Mouse (Mus musculus) spleen, embryonic (tissue): ENCODE data around the gene Thsd7b.
"Not testable (repeated sequence)": the region's sequence is repeated elsewhere in the genome, so short reads cannot be mapped to it uniquely, and the experiment has no call there.

Experiments
- CTCF ChIA-PET: fragments of 350-600 bp; sonication (Branson Sonifier 250); formaldehyde crosslinking; loops from one replicate; lab custom pipeline; 2022; lab: Charles Lee

Gene Thsd7b

DNA sequence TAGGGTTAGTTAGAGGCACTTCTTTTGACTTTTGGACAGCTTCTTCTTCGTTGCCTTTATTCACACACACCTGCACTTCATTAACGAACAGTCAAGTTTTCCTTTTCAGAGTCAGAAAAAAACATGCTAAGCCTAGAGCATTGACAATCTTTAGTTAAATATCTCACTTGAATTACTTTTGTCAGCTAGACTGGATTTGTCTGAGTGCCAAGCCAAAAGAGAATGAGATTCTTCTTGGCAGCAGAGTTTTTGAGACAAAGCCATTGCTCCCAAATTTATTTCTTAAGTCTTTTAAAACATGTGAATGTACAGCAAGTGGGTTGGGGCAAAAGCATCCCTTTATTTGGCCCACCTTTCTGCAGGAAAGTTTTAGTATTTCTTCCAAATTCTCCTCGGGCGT is 362.0 kb downstream of the Thsd7b start:
- CTCF ChIA-PET, result no interaction called here

DNA sequence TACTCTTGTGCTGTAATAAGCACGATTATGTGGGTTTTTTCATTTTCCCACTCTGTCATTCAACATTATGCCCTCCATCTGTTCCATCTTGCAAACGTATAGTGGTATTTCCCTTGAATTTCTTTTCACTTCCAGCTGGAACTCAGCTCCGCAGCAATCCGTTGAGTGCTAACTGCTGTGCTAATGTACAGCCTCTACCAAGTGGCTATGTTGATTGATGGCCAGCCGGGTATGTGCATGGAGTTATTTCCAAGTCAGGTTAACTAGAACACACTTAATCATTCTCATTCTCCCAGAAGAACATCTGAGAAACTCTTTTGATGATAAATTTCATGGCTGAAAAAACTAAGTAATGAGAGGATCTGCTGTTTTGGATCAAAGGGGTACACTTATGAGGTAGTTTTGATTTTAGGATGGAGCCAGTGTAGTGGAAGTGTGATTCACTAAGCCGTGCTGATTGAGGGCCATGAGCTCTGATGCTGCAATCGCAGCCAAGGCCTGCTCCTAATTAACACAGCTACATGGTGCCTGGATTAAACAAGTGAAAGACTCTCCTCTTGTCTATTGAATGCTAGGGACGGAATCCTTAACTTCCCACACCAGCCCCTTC is 371.3 kb downstream of the Thsd7b start:
- CTCF ChIA-PET, result no interaction called here

- CTCF ChIA-PET, result not testable (repeated sequence)
Measured at GRCm38 (mm10) chr1:129651448-129651847, 378.3 kb downstream of the Thsd7b start.

DNA sequence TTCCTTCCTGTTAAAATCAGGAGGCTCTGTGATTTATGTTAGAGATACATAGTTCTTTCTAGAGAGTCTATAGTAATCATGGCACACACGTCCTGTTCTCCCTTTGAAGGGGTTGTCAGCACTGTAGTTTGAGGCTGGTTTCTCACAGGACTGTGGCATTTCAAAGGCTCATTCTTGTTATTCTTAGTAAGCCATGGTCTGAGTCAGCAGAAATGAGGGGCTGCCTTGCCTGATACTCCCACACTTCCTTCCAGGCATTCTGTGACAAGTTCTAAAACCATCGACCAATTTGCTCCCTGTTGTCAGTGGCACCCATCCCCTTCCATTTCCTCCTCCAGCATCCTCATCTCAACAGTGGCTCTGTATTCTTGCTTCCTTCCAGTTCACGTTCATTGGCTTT is 384.9 kb downstream of the Thsd7b start:
- CTCF ChIA-PET, result no interaction called here

- CTCF ChIA-PET, result no interaction called here
Measured at GRCm38 (mm10) chr1:129675878-129676277, 402.8 kb downstream of the Thsd7b start.

- CTCF ChIA-PET, result no interaction called here
Measured at GRCm38 (mm10) chr1:129678851-129679250, 405.7 kb downstream of the Thsd7b start.

DNA sequence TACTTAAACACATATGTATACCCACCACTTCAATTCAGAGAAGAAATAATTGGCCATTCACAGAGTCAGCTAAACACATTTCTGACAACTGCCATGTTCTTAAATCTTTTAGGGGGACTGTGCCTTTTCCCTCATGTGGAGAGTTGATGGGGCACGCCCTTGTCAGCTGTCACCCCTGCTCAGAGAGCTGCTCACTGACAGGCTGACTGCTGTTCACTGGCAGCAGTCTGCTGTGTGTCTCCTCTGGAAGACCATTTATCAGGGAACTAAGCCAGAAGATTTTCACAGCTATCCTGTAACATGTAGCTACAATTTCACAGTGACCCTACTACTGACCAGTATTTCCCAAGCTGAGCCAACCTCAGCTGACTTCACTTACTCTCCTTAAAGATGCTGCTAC is 432.6 kb downstream of the Thsd7b start:
- CTCF ChIA-PET, result no interaction called here

GRCm38 (mm10) chr1:129712706-129713105 is 439.6 kb downstream of the Thsd7b start:
- CTCF ChIA-PET, result no interaction called here

DNA sequence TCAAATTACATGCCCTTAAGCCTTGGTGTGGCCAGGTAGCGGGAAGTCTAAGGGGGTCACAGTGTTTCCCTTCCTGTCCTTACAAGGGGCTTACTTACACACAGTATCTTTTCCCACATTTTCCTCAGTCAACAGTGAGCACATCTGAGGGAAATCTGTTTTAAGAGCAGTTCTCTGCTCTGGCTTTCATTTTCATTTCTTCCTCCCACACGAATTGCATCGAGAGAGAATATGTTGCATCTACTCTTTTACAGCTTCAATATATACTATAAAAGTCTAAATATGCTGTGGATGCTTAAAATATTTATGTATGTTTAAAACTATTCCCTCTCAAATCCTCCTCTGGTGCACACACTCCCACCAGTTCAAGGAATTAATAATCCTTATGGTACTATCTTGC is 440.5 kb downstream of the Thsd7b start:
- CTCF ChIA-PET, result no interaction called here

GRCm38 (mm10) chr1:129719592-129719991 is 446.5 kb downstream of the Thsd7b start:
- CTCF ChIA-PET, result no interaction called here

DNA sequence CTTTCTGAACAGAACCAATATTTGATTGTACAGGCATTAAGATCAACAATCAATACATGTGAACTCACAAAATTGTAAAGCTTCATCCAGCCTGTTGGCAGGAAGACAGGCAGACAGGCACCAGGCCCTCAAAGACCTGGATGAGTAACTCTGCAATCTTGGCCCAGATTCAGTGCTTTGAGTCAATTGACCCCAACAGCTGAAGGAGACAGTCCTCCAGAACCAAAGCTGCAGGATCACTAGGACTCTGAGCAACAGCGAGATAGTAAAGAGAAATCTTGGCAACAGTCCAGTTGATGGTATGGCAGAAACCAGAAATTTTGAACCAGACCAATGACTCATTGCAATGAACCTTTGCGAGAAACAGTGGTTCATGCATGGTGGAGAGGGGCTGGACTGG is 458.9 kb downstream of the Thsd7b start:
- CTCF ChIA-PET, result no interaction called here

- CTCF ChIA-PET, result no interaction called here
Measured at GRCm38 (mm10) chr1:129747595-129747994, 474.5 kb downstream of the Thsd7b start.

- CTCF ChIA-PET, result no interaction called here
Measured at GRCm38 (mm10) chr1:129756548-129757240, 483.6 kb downstream of the Thsd7b start.

DNA sequence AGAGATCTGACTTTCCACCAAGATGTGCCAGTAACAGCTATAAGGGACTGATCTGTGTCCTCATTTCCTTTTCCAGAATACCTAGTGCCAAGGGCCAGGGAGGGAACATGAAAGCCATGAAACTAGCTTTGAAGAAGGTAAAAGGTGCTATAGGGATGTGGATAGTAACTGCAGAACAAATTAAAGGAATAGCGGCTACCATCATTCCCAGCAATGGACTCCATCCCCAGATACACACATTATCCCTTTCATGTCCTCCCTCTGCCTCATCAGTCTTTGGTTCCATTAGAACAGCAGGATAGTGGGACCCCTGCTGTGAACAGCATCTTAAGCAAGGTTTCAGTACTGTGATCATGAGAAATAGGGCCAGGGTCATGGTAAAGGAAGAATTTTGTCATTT is 485.9 kb downstream of the Thsd7b start:
- CTCF ChIA-PET, result no interaction called here

DNA sequence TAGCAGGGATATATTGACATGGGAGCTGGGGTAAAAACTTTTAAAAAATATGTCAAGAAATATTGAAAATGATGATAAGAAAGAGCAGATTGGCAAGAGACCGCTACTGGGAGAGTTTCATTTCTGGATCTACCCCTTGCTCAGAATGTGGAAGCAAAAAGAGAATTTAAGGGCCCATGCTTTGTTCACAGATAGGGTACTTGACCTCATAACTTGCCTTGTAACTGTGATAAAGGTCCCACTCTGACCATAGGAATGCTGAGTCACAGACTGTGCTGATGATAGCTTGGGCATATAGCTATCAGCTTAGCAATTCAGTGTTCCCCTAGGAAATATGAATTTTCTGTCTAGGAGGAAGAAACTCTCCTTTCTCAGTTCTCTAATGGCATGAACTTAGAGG is 488.1 kb downstream of the Thsd7b start:
- CTCF ChIA-PET, result no interaction called here

DNA sequence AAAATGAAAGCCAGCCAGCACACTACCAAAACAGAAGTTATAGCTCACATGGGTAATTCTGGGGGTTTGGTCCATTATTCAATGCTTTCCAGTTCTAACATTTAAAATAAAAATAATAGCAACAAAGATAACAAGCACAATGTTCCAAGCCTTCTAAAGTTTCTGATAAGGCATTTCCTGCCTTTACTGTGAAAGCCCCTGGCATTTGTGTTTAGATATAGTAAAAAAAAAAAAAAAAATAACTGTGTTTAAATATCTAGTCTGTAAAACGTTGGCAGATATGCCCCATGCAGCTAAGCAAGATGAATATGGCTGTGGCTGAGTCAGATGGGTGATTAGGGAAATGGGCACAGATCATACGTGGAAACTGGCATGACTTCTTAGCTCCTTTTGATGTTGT is 491.6 kb downstream of the Thsd7b start:
- CTCF ChIA-PET, result no interaction called here

DNA sequence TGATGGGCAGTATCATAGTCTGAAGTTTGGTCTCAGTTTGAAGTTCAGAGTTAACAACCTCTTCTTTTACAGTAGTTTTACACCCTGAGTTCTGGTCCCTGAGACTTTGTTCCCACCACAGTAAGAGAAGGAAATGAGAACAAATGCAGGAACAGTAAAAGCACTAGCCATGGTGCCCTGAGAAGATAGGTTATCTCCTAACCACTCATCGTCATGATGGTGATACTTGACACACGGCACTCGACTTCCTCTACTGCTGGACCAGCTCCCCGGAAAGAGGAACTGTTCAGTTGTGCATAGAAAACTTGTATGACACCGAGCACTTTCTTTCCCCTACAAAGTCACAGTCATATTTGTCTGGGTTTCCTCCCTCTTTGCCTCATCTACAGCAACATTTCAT is 504.0 kb downstream of the Thsd7b start:
- CTCF ChIA-PET, result no interaction called here

DNA sequence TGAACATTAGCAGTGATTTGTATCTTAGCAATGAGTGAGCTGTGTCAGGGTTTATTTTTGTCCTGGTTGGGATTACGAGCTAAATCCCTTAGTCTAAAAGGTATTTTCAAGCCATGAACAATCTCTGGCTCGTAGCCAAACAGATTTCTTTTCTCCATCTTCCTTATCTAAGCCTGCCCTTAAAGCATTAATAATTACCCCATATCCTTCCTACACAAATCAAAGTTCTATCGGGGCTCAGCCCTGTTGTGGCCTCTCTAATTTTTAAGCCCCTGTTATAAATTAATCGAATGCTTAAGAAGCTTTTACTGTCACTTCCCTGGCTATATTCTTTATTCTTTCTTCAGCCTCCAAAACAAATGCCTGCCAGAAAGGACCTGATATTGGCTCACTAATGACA is 506.4 kb downstream of the Thsd7b start:
- CTCF ChIA-PET, result no interaction called here

GRCm38 (mm10) chr1:129780589-129780988 is 507.5 kb downstream of the Thsd7b start:
- CTCF ChIA-PET, result no interaction called here

DNA sequence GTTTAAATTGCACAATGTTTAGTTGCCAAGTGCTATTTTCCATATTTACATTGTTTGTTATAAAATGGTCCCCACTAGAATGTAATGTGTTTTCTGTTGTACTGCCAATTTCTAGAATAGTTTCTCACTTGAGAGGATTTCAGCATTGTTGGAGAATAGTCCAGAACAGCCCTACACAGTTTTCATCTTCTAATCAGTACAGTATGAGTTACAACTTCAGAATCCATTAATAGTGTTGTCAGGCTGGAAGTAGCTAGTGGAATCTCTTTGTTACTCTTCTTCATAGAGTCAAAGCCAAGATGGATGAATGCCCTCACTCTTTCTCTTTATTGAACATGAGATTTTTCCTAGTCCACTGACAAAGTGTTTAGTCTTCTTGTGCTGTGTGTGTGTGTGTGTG is 525.4 kb downstream of the Thsd7b start:
- CTCF ChIA-PET, result no interaction called here

- CTCF ChIA-PET, result no interaction called here
Measured at GRCm38 (mm10) chr1:129826927-129827326, 553.8 kb downstream of the Thsd7b start.

DNA sequence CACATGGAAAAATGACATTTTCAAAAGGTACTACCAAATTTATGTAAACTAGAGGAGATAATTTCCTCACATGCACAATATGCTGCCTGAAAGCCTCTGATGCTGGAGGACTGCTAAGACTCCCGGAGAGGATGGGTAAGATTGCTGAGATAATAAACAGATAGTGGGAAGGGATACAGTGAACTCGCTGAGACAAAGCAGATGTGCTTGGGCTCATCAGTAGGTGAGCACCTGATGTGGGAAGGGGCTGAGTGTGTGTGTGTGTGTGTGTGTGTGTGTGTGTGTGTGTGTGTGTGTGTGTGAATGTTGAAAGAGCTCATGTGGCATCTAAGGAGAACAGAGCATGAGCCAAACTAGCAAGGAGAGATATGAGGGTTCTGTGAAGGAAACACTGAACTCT is 564.2 kb downstream of the Thsd7b start:
- CTCF ChIA-PET, result no interaction called here

DNA sequence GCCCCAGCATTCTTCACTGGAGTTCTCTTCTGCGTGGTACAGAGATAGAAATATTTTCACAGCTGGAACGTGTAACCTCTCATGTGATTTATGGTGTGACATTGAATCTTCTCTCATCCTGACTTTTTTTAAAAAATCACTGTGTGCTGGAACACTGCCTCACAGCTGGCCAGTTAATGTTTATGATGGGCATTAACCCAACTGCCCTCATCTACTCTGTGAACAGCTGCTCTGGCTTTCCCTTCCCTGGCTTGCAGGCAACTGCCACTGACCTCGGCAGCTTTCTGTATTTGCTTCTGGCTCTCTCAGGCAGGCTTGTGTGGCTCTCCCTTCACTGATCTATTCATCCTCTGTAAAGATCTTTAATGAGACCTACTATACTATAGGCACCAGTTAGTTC is 564.7 kb downstream of the Thsd7b start:
- CTCF ChIA-PET, result no interaction called here

DNA sequence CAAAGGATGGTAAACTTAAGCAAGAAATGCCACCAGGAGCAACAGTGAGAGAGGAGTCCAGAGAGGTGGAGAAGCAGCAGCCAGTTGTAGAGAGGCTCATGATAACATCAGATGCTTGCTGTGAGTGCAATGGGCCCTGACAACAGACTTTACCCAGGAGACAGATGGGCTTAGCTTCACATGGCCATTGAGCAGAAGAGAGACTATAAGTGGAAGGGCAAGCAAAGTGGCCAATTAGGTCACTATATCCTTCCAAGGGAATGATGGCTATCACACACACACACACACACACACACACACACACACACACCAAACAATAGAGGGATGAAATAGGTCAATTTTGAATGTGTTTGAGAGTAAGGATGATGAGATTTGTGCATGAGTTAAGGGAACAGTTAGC is 565.4 kb downstream of the Thsd7b start:
- CTCF ChIA-PET, result no interaction called here
